Mouse (Mus musculus) urinary bladder, postnatal 10 days (tissue): ENCODE measurements around the gene Mlec.
"Not testable (repeated sequence)": the region's sequence is repeated elsewhere in the genome, so short reads cannot be mapped to it uniquely, and the experiment has no call there.

Experiments used
- DNase-seq: peaks from one replicate; pipeline ENCODE4 v3.0.0; 2022; ENCODE audit warnings: low spot score

The Mlec gene

DNA sequence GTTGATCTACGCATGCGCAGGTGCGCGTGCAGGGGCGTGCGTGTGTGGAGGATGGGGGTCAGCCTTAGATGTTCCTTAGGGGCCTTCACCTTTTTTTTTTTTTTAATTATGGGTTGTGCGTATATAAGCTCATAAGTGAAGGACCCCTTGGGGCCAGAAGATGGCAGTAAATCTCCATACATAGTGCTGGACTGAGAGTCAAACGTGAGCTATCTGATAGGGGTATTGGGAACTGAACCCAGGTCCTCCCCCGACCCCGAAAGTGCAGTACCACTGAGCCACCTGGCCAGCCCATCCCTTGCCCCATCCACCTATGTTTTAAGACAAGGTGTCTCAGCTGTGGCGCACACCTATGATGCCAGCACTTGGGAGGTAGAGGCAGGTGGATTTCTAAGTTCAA is 21.6 kb upstream of the Mlec start:
- DNase-seq: no peak

DNA sequence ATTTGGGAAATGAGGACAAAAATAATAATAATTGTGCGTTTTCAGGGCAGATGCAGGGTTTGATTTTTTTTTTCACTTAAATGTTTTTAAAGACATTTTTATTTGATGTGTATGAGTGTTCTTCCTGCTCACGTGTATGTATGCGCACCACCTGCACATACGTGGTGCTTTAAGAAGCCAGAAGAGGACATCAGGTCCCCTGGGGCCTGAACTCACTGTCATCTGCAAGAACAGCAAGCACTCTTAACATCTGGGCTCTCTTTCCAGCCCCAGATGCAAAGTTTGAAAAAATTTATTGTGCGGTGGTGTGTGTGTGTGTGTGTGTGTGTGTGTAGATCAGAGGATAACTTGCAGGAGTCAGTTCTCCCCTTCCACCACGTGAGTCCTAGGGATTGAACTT is 19.9 kb upstream of the Mlec start:
- DNase-seq: no peak

DNA sequence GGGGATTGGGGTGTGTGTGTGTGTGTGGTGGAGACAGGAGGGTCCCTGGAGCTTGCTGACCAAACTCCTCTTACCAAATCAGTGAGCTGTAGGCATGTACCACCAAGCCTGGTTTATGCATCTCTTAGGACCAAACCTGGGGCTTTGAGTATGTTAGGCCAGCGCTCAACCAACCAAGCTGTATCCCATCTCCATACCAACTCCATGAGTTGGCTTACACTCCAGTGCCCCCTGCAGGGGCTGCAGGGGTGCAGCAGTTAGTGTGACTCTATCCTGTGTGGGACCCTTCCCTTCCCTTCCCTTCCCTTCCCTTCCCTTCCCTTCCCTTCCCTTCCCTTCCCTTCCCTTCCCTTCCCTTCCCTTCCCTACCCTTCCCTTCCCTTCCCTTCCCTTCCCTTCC is 16.6 kb upstream of the Mlec start:
- no peak for DNase-seq

DNA sequence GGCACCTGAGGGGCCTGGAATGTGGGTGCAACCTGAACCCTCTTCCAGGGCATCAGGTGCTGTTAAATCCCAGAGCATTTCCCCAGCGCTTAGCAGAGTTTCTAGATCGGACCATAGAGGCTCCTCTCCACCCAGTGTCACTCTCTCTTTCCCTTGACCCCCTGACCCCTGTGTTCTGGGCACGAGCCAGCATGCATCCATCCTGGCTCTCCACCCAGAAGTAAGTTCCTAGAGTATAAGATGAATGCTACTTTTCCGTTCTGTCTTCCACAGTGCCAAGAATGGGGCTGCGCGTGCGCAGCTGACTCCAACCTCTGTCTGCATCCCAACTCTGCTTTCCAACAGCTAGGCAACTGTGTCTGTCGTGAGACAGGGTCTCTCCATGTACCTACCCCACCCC is 12.2 kb upstream of the Mlec start:
- no peak for DNase-seq

DNA sequence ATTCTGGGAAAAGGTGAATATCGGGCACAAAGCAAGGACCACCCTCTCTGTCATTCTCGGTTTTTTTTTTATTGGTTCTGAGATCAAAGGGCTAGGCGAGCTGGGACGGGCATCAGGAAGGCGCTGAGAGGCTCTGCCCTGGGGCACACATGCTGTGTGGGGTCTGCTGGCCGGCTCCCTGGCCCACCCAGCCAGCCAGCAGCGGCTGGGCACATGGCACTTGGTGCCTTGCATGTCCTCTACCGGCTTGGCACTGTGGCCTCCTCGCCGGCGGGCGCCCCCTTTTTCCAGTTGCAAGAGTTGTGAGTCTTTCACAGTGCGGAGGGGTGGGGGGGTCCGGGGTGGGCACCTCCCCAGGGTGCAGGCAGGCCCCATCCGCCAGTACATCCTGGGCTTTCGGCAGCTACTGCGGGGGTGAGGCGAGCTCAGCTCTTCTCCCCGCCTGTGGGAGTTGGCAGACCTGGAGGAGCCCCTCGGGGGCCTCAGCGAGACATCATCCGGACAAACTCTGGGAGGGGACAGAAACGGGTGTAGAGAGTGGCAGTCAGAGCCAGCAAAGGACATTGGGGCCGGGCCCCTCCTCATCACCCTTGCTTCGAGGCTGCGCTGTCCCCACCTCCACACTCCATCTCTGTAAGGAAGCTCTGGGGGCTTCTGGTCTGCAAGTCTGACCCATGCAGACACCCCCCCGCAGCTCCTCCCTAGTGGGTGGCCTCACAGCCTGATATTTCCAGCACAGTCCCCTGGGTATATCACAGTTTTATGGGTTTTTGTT is 10.8 kb upstream of the Mlec start:
- no peak for DNase-seq

DNA sequence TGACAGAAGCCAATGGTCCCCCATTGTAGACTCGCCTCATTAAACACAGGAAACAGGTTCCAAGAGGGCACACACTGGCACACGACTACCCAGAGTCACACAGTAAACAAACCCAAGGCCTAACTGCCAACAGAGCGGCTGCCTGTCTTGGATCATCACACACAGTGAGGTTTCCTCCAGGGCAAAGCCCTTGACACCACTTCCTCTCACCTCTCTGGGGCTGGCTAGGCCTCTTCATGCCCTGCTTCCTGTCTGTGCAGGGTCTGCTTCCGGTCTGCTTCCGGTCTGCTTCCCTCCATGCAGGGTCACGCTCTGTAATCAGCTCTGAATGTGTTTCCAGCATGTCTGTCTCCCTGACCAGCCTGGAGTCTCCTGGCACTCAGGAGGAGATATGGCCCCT is 9.4 kb upstream of the Mlec start:
- no peak for DNase-seq

DNA sequence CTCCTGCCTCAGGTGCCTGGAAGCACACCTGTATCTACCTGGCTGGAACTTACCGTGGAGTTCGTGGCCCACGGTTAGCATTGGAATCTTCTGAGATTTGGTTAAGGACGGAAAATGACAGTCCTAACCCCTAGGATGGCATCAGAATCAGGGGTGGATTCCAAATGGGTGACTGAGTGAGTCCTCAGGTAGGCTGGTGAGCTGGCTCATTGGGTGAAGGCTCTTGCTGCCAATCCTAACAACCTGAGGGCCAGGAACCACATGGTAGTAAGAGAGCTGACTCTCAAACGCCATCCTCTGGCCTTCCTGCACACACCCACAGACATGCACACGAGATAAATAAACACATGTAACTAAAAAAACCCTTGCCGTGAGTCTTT is 8.8 kb upstream of the Mlec start:
- DNase-seq: no peak

DNA sequence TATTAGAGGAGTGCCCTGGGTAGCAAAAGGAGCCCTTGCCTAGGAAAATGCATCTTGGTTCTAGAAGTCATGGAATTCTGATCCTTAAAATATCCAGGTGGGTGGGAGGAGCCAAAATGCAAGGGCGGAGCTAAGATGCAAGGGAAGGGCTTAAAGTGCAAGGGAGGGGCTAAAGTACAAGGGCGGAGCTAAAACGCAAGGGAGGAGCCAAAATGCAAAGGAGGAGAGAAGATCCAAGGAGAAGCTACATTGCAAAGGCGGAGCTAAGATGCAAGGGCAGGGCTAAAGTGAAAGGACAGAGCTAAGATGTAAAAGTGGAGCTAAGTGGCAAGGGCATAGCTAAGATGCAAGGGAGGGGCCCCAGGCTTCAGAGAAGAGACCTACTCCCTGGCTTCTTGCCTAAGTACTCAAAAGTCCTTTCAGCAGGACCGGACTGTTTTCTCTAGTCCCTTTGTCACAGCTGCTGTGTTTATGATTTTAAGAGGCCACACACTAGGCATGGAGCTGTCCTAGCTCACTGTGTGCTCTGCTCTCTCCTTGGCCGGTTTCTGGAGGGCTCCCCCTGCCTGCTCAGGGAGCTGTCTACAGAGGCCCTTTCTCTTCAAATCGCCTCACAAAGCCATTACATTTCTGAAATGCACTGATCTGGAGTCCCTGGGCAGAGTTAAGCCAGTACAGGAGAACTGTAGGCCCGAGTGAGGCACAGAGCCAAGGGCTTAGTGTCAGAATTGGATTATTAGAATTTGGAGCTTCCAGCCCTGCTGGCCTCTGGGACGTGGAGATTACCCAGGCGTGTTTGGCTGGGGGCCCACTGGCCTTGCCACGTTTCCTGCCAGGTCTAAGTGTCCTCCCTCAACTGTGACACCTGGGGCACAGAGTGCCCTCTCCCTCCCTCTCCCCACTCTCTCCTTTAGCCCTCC is 8.2 kb upstream of the Mlec start:
- DNase-seq: no peak

DNA sequence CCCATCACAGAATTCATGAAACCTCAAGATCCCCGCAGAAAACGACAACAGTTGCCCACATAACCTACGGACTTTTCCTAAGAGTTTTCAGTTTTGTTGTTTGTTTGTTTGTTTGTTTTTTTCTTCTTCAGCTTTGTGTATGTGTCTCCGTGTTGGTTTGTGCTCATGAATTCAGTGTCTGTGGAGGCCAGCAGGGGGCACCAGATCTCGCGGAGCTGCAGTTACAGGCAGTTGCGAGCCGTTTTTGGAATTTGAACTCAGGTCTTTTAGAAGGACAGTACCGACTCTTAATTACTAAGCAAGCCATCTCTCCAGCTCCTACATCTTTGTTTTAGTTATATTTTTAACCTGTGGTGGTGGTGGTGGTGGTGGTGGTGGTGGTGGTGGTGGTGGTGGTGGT is 7.4 kb upstream of the Mlec start:
- no peak for DNase-seq

DNA sequence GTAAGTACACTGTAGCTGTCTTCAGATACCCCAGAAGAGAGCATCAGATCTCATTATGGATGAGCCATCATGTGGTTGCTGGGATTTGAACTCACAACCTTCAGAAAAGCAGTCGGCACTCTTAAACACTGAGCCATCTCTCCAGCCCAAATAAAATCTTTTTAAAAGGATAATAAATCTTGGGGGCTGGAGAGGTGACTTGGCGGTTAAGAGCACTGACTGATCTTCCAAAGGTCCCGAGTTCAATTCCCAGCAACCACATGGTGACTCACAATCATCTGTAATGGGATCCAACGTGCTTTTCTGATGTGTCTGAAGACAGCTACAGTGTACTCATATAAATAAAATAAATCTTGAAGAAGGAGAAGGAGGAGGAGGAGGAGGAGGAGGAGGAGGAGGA is 6.5 kb upstream of the Mlec start:
- DNase-seq: not testable (repeated sequence)

DNA sequence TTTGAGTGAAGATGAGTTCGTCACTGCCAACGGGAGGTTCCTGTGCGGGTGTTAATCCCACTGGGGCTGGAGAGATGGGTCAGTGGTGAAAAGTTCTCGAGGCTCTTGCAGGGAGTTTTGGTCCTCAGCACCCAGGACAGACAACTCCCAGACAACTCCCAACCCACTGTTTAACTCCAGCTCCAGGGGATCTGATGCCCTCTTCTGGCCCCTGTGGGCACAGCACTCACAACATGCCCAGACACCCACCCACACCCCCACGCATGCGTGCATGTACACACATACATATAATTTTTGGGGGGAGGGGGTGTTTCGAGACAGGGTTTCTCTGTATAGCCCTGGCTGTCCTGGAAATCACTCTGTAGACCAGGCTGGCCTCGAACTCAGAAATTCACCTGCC is 5.6 kb upstream of the Mlec start:
- no peak for DNase-seq

DNA sequence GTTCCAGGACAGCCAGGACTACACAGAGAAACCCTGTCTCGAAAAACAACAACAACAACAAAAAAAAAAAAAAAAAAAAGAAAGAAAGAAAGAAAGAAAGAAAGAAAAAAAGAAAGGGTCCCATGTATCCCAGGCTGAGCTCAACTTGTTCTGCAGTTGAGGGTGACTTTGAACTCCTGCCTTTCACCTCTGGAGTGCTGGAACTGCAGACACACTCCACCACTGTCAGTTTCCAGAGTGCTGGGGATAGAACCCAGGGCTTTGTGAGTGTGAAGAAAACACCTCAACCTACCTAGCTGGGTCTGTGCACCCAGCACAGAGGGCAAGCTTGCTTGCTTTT is 3.9 kb upstream of the Mlec start:
- DNase-seq: not testable (repeated sequence)

DNA sequence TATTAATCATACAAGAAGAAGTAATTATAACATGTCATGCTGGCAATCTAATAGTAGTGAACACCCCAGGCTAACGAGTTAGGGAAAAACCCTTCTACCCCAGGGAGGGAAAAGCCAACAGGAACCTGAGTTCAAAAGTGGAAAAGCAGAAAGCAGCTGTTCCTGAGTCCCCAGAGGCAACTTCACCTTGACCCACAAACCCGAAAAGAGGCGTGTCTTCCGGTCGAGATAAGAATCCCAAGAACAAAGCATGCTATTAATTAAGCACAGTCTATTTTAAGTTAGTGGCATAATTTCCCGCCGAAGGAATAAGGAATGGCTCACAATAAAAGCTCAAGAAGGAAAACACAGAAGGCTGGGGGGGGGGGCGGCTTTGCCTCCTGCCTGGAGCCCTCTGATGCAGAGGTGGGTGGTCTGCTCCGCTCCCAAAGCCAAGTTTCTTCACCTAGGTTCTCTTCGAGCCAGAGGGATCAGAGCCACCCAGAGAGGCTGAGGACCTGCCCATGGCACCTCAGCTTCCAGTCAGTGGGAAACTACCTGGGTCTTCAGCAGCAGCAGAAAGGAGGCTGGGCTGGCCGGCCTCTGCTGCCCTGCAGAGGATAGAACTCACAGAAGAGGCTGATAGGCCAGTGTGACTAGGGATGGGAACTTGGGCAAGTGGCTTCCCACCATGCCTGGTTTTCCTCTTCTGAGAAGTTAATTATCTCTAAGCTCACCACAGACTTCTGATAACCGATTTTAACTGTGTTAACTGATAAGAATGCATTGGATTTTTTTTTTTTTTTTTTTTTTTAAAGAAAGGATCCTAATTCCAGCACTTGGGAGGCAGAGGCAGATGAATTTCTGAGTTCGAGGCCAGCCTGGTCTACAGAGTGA is 3.3 kb upstream of the Mlec start:
- DNase-seq: no peak

DNA sequence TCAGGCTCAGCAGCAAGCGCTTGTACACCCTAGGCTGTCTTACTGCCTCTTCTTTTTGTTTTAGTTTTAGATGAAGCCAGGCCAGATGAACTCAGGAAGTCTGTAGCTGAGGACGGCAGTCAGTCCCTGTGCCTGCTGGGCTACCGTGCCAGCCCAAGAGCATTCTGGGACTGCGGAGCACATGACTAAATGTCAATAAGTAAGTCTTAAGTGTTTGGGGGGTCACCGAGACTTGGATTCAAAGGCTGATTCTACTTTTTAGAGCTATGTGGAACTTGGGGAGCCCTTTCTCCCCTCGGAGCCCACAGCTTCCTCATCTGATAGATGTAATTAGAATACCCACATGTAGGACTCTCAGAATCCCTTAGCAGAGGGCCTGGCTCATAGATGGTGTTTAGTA is 2.7 kb upstream of the Mlec start:
- no peak for DNase-seq

DNA sequence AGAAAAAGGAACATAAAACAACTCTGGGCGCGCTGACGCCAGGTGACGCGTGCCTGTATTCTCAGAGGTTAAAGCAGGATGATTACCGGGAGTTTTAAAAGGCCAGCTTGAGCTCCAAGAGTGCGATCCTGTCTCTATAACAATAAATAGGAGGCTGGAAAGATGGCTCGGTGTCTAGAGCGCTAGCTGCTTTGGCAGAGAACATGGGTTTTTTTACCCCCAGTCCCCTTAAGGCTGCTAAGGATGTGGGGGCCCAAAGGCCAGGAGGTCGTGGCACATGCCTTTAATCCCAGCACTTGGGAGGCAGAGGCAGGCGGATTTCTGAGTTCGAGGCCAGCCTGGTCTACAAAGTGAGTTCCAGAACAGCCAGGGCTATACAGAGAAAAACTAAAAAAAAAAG is 1.2 kb upstream of the Mlec start:
- DNase-seq: no peak

DNA sequence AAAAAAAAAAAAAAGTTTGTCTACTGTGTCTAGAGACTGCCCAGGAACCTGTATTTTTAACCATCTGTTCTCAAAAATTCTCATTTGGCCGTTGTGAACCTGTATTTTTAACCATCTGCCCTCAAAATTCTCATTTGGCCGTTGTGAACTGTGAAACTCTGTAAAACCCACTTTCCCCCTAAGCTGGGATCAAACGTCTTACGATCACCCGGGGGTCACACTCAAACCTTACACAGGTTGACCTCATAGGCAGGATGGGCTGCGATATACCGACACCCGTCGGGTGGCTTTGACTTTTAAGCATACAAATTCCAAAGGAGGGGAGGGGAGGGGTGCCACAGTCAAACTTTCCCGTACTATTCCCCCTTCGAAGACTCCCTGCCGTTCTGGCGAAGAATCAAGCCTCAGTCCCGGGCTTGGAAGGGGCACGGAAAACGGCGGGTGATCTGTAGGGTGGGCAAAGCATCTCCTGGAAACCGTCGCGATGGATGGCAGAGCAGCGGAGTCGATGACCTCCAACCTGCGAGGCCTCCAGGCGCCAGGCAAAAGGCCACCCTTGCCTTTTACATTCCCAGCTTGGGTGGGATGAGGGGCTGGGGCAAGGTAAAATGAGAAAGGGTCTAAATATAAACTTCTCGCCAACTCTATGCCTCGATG is 918 bp downstream of the Mlec start:
- no peak for DNase-seq

DNA sequence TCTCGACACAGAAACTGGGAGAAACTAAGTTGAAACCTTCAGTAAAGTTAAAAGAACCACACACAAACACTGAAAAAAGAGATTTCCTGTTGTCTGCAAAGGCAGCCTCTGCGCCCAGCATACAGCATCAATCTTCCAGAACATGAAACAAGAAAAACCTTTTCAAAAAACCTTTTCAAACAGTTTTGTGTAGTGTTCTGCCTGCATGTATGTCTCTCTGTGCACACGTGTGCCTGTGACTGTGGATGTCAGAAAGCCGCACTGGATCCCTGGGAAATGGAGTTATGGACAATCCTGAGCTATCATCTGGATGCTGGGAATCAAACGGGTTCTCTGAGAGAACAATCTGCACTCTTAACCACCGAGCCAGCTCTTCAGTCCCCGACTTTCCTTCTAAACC is 1.6 kb downstream of the Mlec start:
- no peak for DNase-seq

DNA sequence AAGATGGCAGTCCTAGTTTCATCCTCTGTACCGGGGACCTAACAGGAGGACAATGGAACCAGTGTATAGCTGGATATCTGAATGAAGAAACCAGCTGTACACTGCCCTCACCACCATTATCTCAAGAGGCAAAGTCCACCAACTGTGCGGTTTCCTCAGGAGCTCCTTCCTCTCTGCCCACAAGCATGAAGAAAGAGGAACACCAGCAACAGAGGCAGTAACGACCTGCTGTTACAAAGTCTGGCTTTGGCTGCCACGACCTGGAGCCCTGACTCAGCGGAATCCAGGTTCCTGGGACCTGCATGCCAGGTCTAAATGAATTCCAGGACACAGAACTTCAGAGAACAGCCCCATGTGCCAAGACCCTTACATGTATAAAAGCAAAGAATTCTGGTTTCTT is 2.1 kb downstream of the Mlec start:
- DNase-seq: no peak

DNA sequence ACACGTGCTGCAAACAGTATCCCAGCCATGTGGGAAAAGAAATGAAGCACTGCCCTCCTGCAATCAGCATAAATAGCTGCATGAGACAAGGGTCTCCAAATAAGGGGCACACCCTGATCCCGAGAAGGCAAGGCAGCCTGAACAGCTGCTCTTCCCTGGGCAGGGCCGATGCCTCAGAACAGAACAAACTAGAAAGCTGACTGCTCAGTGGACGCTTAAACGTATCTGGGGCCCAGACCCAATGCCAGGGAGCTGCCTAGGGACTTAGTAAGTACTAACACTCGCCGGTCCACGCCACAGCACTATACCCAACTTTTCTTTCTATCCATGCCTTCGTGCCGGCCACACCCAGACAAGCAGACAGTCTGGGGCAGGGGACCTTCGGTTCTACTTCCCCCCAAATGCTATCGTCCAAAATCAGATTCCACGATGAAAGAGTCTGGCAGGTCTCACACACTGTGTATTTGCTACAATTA is 2.8 kb downstream of the Mlec start:
- no peak for DNase-seq

DNA sequence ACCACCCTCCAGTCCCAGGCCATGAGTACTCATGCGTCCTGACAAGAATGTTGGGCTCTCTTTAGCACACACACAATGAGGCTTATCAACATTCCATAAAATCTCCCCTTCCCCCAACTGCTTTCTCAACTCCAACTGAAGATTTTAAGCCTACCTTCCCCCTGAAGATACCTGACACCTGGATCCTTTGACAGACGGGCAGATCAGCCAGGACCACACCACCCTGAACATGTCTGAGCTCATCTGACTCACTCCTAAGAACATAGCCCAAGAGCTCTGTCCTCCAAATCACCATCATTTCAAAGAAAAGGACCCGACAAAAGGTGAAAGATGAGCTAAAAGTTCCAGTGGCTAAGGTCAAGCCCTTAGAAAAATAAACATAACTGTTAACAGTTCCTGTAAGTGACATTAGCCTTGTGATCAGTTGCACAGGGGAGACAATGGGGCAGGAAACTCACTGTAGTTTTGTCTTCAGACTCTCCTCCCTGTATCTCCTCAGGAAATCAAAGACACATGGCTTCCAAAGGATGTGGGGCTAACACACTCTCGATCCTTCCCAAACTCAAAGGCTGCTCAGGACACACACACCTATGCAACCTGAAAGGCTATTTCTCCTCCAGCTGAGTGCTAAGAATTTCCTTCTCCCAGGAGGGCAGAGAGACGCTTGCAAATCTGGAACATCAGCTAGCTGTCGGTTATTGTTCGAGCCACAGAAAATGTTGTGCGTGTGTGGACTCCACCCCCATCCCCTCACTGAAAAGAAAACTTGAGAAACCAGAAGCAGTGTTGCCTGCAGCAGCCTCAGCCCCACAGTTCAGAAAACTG is 5.6 kb downstream of the Mlec start:
- DNase-seq: no peak

DNA sequence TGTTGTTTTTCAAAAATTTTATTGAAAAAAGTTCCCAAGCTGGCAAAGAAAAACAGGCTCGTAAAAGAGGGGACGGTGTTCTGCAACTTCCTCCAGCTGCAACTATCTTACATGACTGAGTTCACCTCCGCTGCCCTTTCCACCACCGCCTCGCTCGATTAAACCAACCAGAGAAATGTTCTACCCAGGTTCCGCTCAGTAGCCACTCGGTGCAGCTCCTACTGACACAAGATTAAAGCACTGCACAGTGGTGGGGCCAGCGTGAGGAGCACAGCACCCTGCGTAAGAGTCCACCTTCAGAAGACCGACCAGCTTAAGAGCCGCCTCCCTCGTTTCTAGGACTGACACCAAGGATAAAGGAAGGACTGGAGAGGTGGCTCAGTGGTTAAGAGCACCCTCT is 6.5 kb downstream of the Mlec start:
- no peak for DNase-seq
